Mouse (Mus musculus): Measurements from ENCODE around the gene Disp2.

DNA sequence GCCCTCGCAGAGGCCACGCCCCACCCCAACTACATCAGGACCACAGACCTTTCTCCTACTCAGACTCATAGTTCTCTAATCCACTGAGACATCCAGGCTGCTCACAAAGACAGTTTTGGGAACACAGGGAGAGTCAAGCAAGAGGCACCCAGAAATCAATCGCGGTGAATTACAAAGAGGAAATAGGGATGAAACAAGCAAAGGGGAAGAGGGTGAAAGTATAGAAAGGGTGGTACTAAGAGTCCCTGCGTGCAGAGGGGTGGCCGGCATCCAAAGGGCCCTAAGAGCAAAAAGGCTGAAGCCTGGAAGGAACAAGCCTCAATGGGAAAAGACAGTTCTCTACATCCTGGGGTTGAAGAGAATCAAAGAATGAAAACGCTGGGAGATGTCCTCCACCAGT, 34.9 kb upstream of the Disp2 start:
- TF ChIP-seq EP300 (IDR thresholded peaks at IDR 0.05; ENCODE audit: low read depth): no peak
- TF ChIP-seq CTCF (IDR thresholded peaks at IDR 0.05; ENCODE audit: low read depth): no peak

All from heart, postnatal 0 days (tissue).